Mouse (Mus musculus): ENCODE measurements around the gene Nptxr. TPM values are rescaled to one million over a fixed set of nuclear protein-coding genes. Genes with fewer than 3 reads are reported as not detected.
A peak's percentile ranks its signal among the peaks of the same experiment; 100 is the strongest.

The Nptxr gene
- total RNA-seq, 2 experiments from 2014 or later, result 2.1 to 2.6 TPM

DNA sequence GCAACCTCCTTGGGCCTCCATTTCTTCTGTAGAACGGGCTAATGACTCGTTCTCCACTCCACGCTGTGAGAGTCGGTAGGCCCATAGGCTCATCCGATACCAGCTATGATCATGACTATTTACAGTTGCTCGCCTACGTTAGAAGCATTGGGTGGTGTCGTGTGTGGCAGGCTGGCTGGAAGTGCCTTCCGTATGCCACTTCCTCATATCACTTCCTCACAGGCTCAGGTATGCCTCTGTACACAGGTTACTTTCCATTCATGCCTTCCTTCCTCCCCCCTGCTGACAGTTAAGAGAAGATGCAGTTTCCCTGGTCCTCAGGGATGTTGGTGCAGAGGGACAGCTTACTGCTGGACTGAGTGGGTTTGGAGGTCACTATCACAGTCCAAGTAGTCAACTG is 11.5 kb downstream of the Nptxr start:
- DNase-seq, result no peak
- intact Hi-C loops (cut with DNase I), result loop anchor here (5.0 kb wide), 1 partner anchor 41 kb away; no protein-coding TSS in a partner anchor

DNA sequence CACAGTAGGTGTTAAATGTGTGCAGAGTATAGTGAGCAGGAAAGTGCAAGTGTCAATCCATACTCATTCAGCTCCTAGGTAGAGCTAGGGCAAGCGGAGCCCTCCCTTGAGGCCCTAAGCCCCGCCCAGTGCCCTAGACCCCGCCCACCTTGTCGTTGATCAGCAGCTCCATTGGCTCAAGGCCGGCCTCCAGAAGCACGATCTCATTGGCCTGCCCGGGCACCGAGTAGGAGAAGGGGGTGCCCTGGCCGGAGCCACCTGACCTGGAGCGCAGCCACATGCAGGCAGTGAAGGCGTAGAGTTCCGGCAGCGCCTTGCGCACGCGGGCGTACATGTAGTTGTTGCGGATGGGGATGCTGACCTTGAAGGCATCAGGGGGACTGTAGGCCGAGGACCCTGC is 12.1 kb downstream of the Nptxr start:
- intact Hi-C loops (cut with DNase I), result loop anchor here (5.0 kb wide), 1 partner anchor 40 kb away; no protein-coding TSS in a partner anchor
- no peak for DNase-seq

DNA sequence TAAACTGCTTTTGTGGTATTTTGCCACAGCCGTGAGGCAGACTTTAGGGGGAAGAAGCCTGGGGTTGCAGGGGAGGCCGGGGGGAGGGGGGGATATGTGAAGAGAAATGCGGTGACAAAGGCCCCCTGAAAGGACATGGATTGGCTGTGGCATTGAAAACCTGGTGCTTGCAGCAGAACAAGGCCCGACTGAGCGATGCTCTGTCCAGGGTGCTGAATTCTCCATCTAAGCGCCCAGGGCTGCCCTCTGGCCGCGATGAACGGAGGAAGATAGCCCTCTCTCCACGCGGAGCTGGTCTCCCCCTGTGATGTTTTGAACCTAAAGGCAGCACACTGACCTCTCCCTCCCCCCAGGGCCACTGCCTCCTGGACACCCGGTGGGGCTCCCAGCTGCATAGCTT is 13.1 kb downstream of the Nptxr start:
- DNase-seq, result peak; percentile 72 to 79
- intact Hi-C loops (cut with DNase I), result loop anchor here (5.0 kb wide), 1 partner anchor 39 kb away; no protein-coding TSS in a partner anchor

DNA sequence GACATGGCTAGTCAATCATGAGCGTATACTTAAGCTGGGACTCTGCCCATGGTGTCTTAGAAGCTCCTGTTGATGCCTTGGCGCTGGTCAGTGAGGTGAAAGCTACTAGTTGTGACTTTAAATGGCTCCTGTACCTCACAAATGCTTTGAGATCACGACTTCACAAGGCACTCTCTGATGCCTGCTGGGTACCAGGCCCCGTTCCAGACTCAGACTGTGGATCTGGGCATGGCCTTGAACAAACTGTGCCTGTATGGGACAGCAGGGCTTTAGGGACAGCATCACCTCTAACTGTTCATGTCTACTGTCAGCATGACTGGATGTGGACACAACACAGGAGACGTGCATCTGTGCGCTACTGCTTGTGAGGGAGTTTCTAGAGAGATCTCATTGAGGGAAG is 13.7 kb downstream of the Nptxr start:
- intact Hi-C loops (cut with DNase I), result loop anchor here (5.0 kb wide), 1 partner anchor 39 kb away; no protein-coding TSS in a partner anchor
- no peak for DNase-seq

DNA sequence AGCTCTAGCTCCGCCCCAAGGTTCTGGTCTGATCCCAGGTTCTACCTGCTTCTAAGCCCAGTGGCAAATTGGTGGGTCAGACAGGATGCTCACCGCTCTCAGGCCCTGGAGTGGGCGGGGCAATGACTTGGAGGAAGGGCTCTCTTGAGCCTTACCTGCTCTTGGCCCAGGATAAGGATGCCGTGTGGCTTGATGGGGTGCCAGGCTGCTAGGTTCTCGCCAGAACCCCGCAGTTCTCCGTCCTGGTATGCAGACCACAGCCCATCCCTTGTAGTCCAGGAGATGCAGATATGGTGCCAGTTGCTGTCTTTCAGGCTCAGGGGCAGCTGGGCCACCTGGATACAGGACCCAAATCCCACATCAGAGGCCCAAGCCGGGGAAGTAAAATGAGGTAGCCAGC is 14.5 kb downstream of the Nptxr start:
- intact Hi-C loops (cut with DNase I), result loop anchor here (5.0 kb wide), 1 partner anchor 38 kb away; no protein-coding TSS in a partner anchor
- DNase-seq, result no peak

DNA sequence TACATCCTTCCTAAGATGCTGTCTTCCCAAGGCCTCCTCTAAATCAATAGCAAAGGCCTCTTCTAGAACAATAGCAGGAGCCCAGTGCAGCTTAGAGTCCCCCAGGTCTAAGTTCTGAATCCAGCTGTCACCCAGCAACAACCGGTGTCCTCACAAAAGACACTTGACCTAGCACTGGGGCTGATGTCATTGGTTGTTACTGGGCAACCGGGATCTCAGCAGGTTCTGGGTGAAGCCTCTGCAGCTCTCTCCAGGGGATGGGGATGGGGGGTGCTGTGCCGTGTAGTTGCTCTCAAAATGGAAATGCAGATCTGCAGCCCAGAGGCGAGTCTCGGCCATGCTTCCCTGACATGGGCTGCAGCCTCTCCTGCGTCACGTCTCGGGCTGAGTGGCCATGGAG is 16.8 kb downstream of the Nptxr start:
- DNase-seq, result no peak

DNA sequence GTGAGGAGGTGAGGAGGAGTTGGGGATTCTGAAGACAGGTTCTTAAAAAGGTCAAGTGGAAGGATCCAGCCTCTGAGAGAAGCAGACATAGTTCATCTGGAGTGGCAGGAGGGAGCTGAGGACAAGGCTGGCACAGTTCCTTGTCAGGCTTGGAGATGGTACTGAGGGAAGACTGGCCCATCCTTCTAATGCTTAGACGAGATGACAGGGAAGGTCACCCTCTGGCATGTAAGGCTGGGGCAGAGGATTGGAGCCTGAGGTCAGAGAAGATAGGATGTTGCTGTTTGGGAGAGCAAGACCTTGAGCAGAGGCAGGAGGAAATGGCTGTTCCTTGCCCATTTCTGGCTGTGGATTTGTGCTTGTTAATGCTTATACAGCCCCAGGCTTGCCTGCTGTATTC is 19.5 kb downstream of the Nptxr start:
- DNase-seq, result no peak
- intact Hi-C loops (cut with DNase I), result no loop called here

More for the DNA sequence above, 16.8 kb downstream of the Nptxr start:
- intact Hi-C loops (cut with DNase I), result no loop called here

DNA sequence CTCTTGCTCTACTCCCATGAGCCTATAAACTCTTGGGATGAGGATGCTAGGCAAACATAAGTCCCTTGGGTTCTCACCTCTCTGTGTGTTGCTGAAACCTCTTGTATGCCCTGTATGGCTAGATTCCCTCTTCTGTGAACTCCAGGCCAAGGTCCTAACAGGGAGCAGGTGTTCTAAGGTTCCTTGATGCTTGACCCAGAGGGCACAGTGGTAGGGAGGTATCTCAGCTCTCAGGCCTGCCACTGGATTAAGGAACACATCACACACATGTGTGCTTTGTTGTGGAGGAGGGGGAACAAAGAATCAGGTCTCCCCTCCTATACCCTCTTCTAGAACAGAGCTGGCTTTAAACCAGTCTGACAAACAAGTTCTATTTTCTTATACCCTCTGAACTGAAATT is 26.8 kb downstream of the Nptxr start, which contains the start of gene Dnal4:
Gene Dnal4 (minus strand): TSS at position 101 of the 400 bp plus-strand sequence.
- DNase-seq, result no peak
- intact Hi-C loops (cut with DNase I), result no loop called here

DNA sequence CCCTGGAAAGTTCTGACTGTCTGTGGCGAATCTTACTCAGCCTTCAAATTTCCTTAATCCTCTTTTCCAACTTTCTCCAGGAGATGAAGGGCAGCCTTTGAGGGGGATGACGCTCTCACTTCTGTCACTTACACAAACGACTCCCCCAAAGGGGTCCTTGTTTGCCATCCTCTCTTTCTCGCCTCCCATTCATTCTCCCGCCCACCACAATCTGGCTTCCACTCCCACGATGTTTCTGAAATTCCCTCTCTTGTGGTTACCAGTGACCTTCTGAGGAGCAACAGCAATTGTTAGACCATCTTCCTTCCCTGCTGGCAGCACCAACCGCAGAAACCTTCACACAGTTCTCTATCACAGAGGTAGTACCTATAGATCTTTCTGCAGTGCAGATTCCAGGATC is 28.9 kb downstream of the Nptxr start:
- no peak for DNase-seq
- intact Hi-C loops (cut with DNase I), result no loop called here

DNA sequence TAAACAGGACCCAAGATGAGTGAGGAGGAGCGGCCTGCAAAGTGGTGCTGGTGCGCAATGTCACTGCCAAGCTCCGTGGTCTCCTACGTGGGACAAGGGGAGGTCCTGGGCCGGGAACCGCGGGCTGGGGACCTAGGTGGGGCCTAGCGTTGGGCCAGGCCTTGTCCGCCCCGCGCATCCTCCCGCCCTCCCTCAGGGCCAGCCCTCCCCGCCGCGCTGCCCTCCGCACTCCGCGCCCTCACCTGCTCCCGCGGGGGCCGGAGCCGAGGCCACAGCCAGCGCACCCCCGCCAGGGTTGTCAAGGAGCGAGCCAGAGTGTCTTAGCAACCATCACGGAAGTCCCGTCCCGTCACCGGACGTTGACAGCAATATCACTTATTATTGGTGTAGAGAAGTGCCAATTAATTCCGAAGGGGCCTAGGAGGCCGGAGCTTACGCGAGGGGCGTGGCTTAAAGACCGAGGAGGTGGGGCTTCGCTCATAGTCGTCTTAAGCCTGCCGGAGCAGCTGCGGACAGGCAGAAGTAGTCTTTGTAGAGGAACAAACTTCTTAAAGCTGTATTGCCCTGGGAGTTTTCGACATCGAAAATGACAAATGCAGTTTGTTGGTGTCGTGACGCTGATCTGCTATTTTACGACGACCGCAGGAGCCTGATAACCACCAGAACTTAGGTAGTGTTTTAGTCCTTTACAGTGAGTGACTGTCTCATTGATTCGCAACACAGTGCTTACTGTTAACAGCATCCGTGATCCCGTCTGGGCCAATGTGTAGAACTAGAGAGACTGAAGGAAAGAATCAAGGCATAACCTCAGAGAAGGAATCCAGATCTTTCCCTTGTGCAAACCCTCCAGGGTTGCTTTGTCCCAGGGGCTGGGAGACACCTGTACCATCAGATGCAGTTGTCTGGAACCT is 30.2 kb downstream of the Nptxr start:
- peak; percentile 94 to 97 for DNase-seq
- intact Hi-C loops (cut with DNase I), result no loop called here

DNA sequence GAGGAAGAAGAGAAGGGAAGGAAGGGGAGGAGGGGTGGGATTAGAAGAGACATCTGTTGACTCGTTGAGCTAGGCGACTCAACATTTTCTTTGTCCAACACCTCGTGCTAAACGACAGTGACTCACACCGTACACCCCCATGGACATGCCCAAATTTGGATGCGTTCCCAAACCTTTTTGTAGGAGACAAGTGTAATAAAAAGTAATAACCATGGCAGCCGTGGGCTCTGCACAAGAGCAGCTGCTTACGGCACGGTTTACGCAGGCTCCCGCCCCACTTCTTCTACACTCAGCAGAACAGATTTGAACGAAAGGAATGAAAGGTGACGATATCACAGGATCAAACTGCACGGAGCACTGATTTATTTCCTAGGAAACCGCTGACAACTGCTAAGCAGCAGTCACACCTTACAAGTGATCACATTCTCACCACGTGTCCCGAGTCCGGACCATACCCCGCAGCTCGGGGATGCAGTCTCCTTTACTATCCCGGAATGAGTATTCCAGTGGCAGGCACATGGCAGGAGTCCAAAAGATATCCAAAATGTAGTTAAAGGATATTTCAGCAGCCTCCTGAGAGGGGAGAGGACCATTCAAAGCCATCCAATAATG is 33.8 kb downstream of the Nptxr start:
- no peak for DNase-seq
- intact Hi-C loops (cut with DNase I), result no loop called here

DNA sequence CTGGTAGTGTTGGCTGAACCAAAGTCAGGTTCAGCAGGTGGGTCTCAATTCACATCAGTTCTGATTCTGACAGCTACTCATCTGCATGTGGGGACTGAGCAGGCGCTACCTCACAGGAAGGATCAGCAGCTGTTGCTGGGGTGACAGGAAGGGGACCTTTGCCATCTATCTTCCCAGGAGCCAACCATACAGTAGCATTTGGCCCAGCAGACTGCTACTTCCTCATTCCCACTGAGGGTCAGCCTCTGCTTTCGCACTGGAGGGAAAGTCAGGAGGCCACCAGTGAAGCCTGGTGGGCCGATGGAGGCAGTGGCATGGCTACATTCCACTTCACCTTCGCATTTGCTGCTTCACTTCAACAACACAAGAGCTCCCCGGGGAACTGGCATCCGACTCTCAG is 36.3 kb downstream of the Nptxr start:
- no peak for DNase-seq
- intact Hi-C loops (cut with DNase I), result no loop called here

DNA sequence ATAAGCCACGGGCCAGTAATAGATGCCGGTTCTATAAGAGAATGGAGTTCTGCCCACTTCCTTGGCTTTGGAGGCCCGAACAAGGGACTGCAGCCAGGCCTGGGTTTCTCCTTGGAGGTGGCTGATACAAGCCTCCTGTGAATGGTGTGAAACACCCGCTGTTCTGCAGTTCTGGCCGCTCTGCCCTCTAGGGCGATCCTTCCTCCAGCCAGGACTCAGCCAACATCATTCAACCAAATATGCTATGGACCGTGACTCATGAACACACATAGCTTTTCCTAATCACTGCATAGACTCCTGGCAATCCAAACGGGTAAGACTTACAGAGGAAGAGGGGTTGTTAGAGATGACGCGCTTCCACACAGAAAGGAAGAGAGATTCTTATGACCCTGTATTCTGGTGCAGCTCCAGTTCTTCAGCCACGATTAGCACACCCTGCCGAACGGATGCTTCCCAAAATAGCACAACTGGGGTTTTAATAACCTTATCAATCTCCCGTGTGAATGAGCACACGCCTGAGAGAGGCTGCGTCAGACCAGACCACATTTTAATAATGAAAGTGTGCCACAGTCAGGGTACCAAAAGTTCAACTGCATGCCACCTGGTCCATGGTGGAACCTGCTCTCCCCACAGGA is 37.1 kb downstream of the Nptxr start:
- intact Hi-C loops (cut with DNase I), result no loop called here
- no peak for DNase-seq

DNA sequence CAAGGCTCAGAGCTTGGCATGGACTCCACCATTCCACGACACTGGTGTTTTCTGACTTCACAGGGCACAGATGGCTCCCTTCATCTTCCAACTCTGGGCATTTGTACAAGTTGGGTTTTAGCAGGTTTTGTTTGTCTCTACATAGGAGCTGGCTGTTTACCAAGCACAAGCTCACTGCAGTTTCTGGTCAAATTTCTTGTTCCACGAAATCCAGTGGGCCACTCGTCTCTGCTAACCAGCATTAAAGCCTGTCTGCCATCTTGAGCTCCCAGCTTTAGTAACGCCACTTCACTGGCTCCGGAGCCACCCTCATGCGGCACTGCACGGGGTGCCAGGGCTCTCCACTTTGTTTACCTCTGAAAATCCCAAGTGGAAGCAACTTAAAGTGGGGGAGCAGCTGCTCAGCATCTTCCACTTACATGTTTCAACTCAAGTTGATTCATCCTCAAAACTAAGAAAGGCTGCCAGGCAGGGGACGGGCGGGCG is 37.9 kb downstream of the Nptxr start:
- intact Hi-C loops (cut with DNase I), result no loop called here
- no peak for DNase-seq

DNA sequence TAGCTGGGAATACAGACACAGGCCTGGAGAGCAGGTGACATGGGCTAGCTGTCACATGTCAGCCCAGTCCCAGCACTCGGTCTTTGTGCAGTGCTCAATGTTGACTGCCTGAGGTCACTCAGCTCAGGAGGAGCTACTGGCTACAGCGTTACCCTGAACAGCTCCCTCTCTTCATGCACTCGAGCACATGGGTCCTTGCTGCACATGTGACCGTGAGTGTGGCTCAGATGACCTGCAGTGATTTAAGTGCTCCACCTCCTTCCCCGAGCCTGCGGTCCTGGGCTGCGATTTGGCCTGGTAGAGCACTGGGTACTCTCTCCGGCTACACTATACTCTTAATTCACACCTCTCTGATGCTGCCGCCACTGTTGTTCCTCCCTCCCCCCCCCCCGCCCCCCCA is 38.4 kb downstream of the Nptxr start:
- DNase-seq, result no peak
- intact Hi-C loops (cut with DNase I), result no loop called here

DNA sequence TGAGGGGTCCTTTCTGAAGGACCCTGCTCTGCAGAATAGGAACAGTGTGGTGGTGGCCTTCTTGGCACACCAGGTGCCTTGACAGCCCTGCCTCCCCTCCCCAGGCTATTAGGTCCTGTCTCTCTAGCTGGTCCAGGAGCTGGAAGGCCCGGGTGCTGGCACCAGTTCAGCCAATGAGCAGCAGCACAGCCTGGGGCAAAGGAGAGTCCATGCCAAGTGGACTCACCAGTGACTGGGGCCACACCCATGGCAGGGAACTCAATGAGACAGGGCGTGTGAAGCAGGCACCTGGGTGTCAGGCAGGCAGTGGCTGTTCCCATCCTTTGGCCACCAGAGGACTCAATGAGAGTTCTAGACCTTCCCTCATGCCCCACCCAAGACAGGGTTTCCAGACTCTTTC is 39.2 kb downstream of the Nptxr start:
- intact Hi-C loops (cut with DNase I), result no loop called here
- DNase-seq, result no peak

DNA sequence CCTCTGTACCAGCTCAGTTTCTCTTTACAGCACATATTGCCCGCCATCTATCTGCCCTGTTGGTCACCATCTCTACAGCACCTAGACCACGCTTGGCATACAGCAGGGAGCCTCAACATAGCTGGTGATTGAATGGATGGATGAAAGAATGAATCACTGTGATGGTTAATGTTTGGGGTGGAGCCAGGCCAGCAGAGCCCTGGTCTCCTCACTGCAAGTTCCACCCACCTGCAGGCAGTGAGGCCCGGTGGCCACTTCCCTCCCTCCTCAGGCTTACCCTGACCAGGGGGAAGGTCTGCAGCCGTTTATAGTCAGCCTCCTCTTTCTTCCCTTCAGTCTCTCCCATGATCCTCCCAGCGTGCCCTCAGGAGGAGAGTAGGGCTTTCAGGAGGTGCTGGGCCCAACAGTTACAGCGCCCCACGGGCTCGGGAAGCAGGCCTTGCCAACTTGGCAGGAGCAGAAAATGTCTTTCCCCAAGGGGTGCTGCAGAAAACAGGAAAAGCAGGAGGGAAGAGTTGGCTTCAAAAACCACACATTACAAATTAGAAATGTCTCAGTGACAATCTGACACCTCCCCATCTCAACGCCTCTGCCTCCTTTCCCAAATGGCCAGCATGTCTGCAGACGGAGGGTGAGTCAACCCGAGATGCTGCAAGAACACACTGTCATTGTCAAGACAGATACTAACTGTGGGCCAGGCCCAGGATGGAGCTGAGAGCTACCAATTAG is 39.9 kb downstream of the Nptxr start:
- DNase-seq, result no peak
- intact Hi-C loops (cut with DNase I), result no loop called here

DNA sequence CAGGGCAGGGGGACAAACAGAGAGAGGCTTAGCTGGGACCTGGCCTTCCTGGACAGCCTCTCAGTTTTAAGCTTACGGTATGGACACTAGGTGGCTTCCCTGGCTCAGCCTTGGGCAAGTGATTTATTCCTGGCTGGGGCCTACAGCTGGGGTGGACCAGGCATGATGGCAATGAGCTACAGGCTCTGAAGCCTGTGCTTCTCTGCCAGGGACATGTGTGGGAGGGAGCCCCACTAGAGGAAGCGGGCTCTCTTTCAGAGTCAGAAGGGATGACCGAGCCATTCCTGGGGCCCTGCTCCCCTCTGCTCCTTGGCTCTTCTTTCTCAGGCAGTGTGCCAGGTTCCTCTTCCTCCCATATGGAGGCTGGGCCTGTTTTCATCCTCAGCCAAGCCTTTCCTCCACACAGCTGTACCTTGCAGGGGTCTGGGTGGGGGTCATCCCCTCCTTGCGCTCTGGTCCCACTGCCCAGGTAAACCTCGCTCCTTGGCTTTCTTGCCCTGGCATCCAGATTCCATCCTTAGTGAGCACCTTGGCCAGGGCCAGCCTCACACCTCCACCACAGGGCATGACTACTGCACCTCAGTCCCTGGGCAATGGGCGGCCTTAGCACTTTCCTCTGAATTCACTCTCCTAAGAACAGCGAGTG is 40.8 kb downstream of the Nptxr start:
- intact Hi-C loops (cut with DNase I), result no loop called here
- DNase-seq, result no peak

DNA sequence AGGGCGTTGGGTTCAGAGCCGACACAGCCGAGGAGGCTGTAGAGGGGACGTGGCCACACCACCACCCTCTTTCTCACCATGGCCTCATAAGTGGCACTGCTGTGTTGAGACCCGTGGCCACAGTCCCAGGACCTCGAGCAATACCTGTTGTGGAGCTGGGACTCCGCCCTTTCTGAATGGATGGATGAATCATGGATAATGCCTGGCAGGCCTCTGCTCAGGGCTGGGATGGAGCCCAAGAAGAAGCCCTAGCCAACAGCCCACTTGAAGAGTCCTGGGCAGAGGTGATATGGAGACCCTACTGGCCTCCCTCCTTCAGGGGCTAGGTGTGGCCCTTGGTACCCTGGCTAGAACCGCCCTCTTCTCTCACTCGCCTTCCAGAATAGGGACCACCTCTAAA is 41.6 kb downstream of the Nptxr start:
- intact Hi-C loops (cut with DNase I), result no loop called here
- DNase-seq, result no peak

DNA sequence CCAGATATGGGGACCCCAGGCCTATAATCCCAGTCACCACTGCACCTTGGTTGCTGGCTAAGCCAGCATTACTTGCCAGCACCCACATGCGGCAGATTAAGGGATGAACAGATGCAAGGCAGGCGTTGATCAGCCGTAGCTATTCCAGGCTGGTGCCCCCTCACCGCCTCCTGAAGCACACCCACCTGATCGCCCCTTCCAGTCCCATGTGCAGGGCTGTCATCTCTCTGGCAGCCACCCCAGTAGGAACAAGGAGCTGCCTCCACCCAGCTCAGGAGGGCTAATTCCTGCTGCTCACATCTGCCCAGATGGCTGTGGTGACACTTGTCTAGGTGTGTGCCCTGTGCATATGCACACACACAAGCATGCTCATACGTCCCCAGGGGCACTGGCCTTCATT is 43.6 kb downstream of the Nptxr start:
- DNase-seq, result no peak
- intact Hi-C loops (cut with DNase I), result no loop called here

Data from heart, postnatal 14 days (tissue).